Mouse (Mus musculus): ENCODE measurements at regions not wholly inside any gene's neighbourhood (a gene's known extent, or its start where the extent isn't known, plus 50 kb on each side); places are given as distances from the start of the nearest gene placed in this dataset.

GRCm38 (mm10) chr8:77829126-77829748 is 105.0 kb upstream of the Ednra start:
- TF ChIP-seq GATA4 (IDR thresholded peaks at IDR 0.05; ENCODE audit: insufficient replicate concordance, low read length) = no peak

- TF ChIP-seq GATA4 (IDR thresholded peaks at IDR 0.05; ENCODE audit: insufficient replicate concordance, low read length) = no peak
These were observed 105.5 kb upstream of the Ednra start for GRCm38 (mm10) chr8:77829764-77830163.

GRCm38 (mm10) chr8:77834283-77834682 is 110.0 kb upstream of the Ednra start:
- TF ChIP-seq GATA4 (IDR thresholded peaks at IDR 0.05; ENCODE audit: insufficient replicate concordance, low read length) = no peak

- TF ChIP-seq GATA4 (IDR thresholded peaks at IDR 0.05; ENCODE audit: insufficient replicate concordance, low read length) = no peak
These were observed 112.7 kb upstream of the Ednra start for GRCm38 (mm10) chr8:77836902-77837489.

- no peak for TF ChIP-seq GATA4 (IDR thresholded peaks at IDR 0.05; ENCODE audit: insufficient replicate concordance, low read length)
These were observed 118.3 kb upstream of the Ednra start for GRCm38 (mm10) chr8:77842392-77843139.

- TF ChIP-seq GATA4 (IDR thresholded peaks at IDR 0.05; ENCODE audit: insufficient replicate concordance, low read length) = no peak
These were observed 119.0 kb upstream of the Ednra start for GRCm38 (mm10) chr8:77843229-77843628.

GRCm38 (mm10) chr8:77850523-77850922 is 126.3 kb upstream of the Ednra start:
- TF ChIP-seq GATA4 (IDR thresholded peaks at IDR 0.05; ENCODE audit: insufficient replicate concordance, low read length) = no peak

- TF ChIP-seq GATA4 (IDR thresholded peaks at IDR 0.05; ENCODE audit: insufficient replicate concordance, low read length) = no peak
These were observed 146.0 kb upstream of the Ednra start for GRCm38 (mm10) chr8:77870264-77870663.

- no peak for TF ChIP-seq GATA4 (IDR thresholded peaks at IDR 0.05; ENCODE audit: insufficient replicate concordance, low read length)
These were observed 148.5 kb upstream of the Ednra start for GRCm38 (mm10) chr8:77872771-77873170.

GRCm38 (mm10) chr8:77919776-77920175 is 195.5 kb upstream of the Ednra start:
- TF ChIP-seq GATA4 (IDR thresholded peaks at IDR 0.05; ENCODE audit: insufficient replicate concordance, low read length) = no peak

GRCm38 (mm10) chr8:77921868-77922267 is 197.6 kb upstream of the Ednra start:
- no peak for TF ChIP-seq GATA4 (IDR thresholded peaks at IDR 0.05; ENCODE audit: insufficient replicate concordance, low read length)

GRCm38 (mm10) chr8:77947702-77948101 is 223.4 kb upstream of the Ednra start:
- no peak for TF ChIP-seq GATA4 (IDR thresholded peaks at IDR 0.05; ENCODE audit: insufficient replicate concordance, low read length)

- TF ChIP-seq GATA4 (IDR thresholded peaks at IDR 0.05; ENCODE audit: insufficient replicate concordance, low read length) = no peak
These were observed 225.4 kb upstream of the Ednra start for GRCm38 (mm10) chr8:77949640-77950039.

- TF ChIP-seq GATA4 (IDR thresholded peaks at IDR 0.05; ENCODE audit: insufficient replicate concordance, low read length) = no peak
These were observed 234.6 kb upstream of the Ednra start for GRCm38 (mm10) chr8:77958814-77959372.

GRCm38 (mm10) chr8:77963102-77963698 is 238.9 kb upstream of the Ednra start:
- no peak for TF ChIP-seq GATA4 (IDR thresholded peaks at IDR 0.05; ENCODE audit: insufficient replicate concordance, low read length)

- TF ChIP-seq GATA4 (IDR thresholded peaks at IDR 0.05; ENCODE audit: insufficient replicate concordance, low read length) = no peak
These were observed 242.7 kb upstream of the Ttc29 start for GRCm38 (mm10) chr8:77970378-77970777.
